Mouse (Mus musculus): ENCODE results near the gene Srrm2. TPM values are rescaled to one million over a fixed set of nuclear protein-coding genes. Genes with fewer than 3 reads are reported as not detected.

Srrm2 gene
- total and polyA plus RNA-seq, 3 experiments: 26.7 to 383 (median 90.4) TPM

- in situ Hi-C loops (cut with MboI; ENCODE audit: low pct_ligation_motif_present, low pct_unique_long_range_greater_than_20kb, low sequenced_read_pairs): no loop called here
- H3K4me2 ChIP-seq (ENCODE audit: insufficient read depth, low read depth, poor library complexity, severe bottlenecking): peak overlapping the region; percentile 89
- peaks cover 0 to 22% of the 10 kb centered on the region in 2 experiments; a peak in 2 of 4 replicates for H3K4me1 ChIP-seq (ENCODE audit: control insufficient read depth in 1 of 2, insufficient read depth in 2 of 2)
- peak; percentile 99 for DNase-seq (ENCODE audit: extremely low read depth)
- peak overlapping the region; percentile 94 for H3K27ac ChIP-seq (ENCODE audit: insufficient read depth, low read depth)
- peaks cover 3 to 15% of the 10 kb centered on the region in 2 experiments for H3K36me3 ChIP-seq (replicated peaks in 1 of 2; ENCODE audit: control insufficient read depth in 1 of 2, insufficient read depth in 1 of 2, low read length in 1 of 2)
- no peaks in the 10 kb centered on the region for H3K9me3 ChIP-seq (replicated peaks; ENCODE audit: low read length)
- no peak for TF ChIP-seq ETS1 (conservative IDR thresholded peaks at IDR 0.05; ENCODE audit: low read depth, low read length)
- TF ChIP-seq IRF4 (IDR thresholded peaks at IDR 0.05; ENCODE audit: low read depth, low read length): peak; percentile 87; the same call in 1 of the 2 replicates
- TF ChIP-seq SIN3A (IDR thresholded peaks at IDR 0.05; ENCODE audit: low read length): peak; percentile 80
- no peak; the same call in 1 of the 2 replicates for TF ChIP-seq UBTF (IDR thresholded peaks at IDR 0.05; ENCODE audit: low read depth, low read length)
- no peak for TF ChIP-seq USF2 (conservative IDR thresholded peaks at IDR 0.05; ENCODE audit: low read depth, low read length)
- TF ChIP-seq MYC (IDR thresholded peaks at IDR 0.05; ENCODE audit: low read depth, low read length): peak; percentile 91; the same call in 1 of the 2 replicates
- TF ChIP-seq BHLHE40 (IDR thresholded peaks at IDR 0.05; ENCODE audit: low read depth, low read length): peak; percentile 68
- TF ChIP-seq JUN (IDR thresholded peaks at IDR 0.05; ENCODE audit: insufficient read depth, low read depth, low read length): 0 out of 2 replicates have a peak, but pooled peaks have one; percentile 13
- no peak for TF ChIP-seq USF1 (IDR thresholded peaks at IDR 0.05; ENCODE audit: low read depth, low read length)
- peak; percentile 80 for TF ChIP-seq ELF1 (IDR thresholded peaks at IDR 0.05; ENCODE audit: low read depth, low read length)
- TF ChIP-seq CHD1 (IDR thresholded peaks at IDR 0.05; ENCODE audit: low read depth, low read length): no peak; the same call in 1 of the 2 replicates
- no peak for TF ChIP-seq E2F4 (IDR thresholded peaks at IDR 0.05; ENCODE audit: insufficient replicate concordance, low read depth, low read length)
- TF ChIP-seq NELFE (IDR thresholded peaks at IDR 0.05; ENCODE audit: low read depth, low read length): peak; percentile 63
- no peak for TF ChIP-seq ZKSCAN1 (IDR thresholded peaks at IDR 0.05; ENCODE audit: borderline replicate concordance, low read depth, low read length)
- peak; percentile 74 for TF ChIP-seq POLR2A (IDR thresholded peaks at IDR 0.05; ENCODE audit: low read depth, low read length)
- TF ChIP-seq RAD21 (IDR thresholded peaks at IDR 0.05; ENCODE audit: low read depth, low read length): no peak
- TF ChIP-seq POLR2AphosphoS2 (IDR thresholded peaks at IDR 0.05; ENCODE audit: low read depth, low read length): peak; percentile 65; the same call in 1 of the 2 replicates
- TF ChIP-seq JUND (conservative IDR thresholded peaks at IDR 0.05; ENCODE audit: low read depth, low read length): no peak
- peak; percentile 41; the same call in 1 of the 2 replicates for TF ChIP-seq GABPA (IDR thresholded peaks at IDR 0.05; ENCODE audit: insufficient replicate concordance, low read depth, low read length)
- TF ChIP-seq ZMIZ1 (IDR thresholded peaks at IDR 0.05; ENCODE audit: low read depth, low read length): peak; percentile 37
- TF ChIP-seq EP300 (IDR thresholded peaks at IDR 0.05; ENCODE audit: low read length): no peak; the same call in 1 of the 2 replicates
- peak; percentile 85 for TF ChIP-seq NRF1 (IDR thresholded peaks at IDR 0.05; ENCODE audit: low read depth, low read length)
- TF ChIP-seq KAT2A (IDR thresholded peaks at IDR 0.05; ENCODE audit: insufficient replicate concordance, low read length): peak; percentile 91
- peak; percentile 57 for TF ChIP-seq MEF2A (IDR thresholded peaks at IDR 0.05; ENCODE audit: borderline replicate concordance, low read depth, low read length)
- peak; percentile 95 for TF ChIP-seq HCFC1 (IDR thresholded peaks at IDR 0.05; ENCODE audit: low read depth, low read length)
- TF ChIP-seq CTCF (conservative IDR thresholded peaks at IDR 0.05 in 1 of 2, IDR thresholded peaks at IDR 0.05 in 1 of 2; ENCODE audit: low read depth in 2 of 2, low read length in 2 of 2): no peak
- peak; percentile 94 for TF ChIP-seq CHD2 (IDR thresholded peaks at IDR 0.05; ENCODE audit: low read length)
- no peak for TF ChIP-seq PAX5 (IDR thresholded peaks at IDR 0.05; ENCODE audit: low read length)
- TF ChIP-seq TBP (conservative IDR thresholded peaks at IDR 0.05; ENCODE audit: low read depth, low read length): peak; percentile 56
- peak; percentile 76 for TF ChIP-seq MXI1 (IDR thresholded peaks at IDR 0.05; ENCODE audit: low read depth, low read length)
- TF ChIP-seq ZNF384 (IDR thresholded peaks at IDR 0.05; ENCODE audit: low read depth, low read length): peak; percentile 99
- TF ChIP-seq MAX (IDR thresholded peaks at IDR 0.05; ENCODE audit: low read length): peak; percentile 75
- peak; percentile 97 for TF ChIP-seq MAZ (IDR thresholded peaks at IDR 0.05; ENCODE audit: low read depth, low read length)
- no peak for TF ChIP-seq ZC3H11A (IDR thresholded peaks at IDR 0.05; ENCODE audit: low read depth, low read length)
- peak; percentile 68 for TF ChIP-seq TCF12 (IDR thresholded peaks at IDR 0.05; ENCODE audit: low read depth, low read length)
- TF ChIP-seq RCOR1 (conservative IDR thresholded peaks at IDR 0.05; ENCODE audit: low read depth, low read length): no peak
- no peak for TF ChIP-seq SMC3 (IDR thresholded peaks at IDR 0.05; ENCODE audit: low read depth, low read length)
- peak; percentile 53; the same call in 1 of the 2 replicates for TF ChIP-seq MAFK (IDR thresholded peaks at IDR 0.05; ENCODE audit: insufficient replicate concordance, low read length)
- peaks cover 45% of the 10 kb centered on the region for H3K79me2 ChIP-seq (replicated peaks; ENCODE audit: control insufficient read depth, extremely low read depth, insufficient read depth, poor library complexity, severe bottlenecking)
- no peaks in the 10 kb centered on the region for H3K27me3 ChIP-seq (replicated peaks)
- H3K9ac ChIP-seq (ENCODE audit: insufficient read depth, low read depth): peak overlapping the region; percentile 94
- dilution Hi-C loops (cut with MboI; ENCODE audit: extremely low pct_ligation_motif_present, extremely low pct_unique_long_range_greater_than_20kb, low sequenced_read_pairs): no loop called here
- peak overlapping the region; percentile 84 to 95 (median 85) for H3K4me3 ChIP-seq (replicated peaks in 1 of 3; ENCODE audit: low read depth in 2 of 3, low read length in 2 of 3, poor library complexity in 1 of 3)
Measured at GRCm38 (mm10) chr17:23802746-23803365, 12.5 kb downstream of the Srrm2 start.

All from CH12.LX (cell line).